Mouse (Mus musculus) lung, postnatal 4 days (tissue): Measurements from ENCODE around the gene Olfr516.

Experiments
- DNase-seq, 2 experiments: peaks; one replicate each; pipeline ENCODE4 v3.0.0; 2021

Olfr516 gene

DNA sequence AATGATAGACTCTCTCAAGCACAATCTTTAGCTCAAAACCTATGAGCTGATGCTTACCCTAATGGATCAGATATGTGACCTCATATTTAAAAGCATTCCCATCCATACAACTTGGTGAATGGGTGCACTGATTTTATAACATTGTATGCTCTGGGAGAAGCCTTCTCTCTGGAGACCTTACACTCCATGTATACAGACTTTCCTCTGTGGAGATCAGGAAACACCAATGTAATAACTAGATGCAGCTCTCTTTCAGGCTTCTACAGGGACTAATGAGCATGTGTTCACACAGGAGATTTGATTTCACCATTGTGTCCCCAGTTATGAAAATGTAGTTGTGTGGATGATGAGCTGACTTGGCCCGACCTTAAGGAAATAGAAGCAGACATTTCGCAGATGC is at the start of gene Olfr516:
TSS of gene Olfr516 (minus strand) at position 101 of the 400 bp plus-strand sequence.
- no peak for DNase-seq

DNA sequence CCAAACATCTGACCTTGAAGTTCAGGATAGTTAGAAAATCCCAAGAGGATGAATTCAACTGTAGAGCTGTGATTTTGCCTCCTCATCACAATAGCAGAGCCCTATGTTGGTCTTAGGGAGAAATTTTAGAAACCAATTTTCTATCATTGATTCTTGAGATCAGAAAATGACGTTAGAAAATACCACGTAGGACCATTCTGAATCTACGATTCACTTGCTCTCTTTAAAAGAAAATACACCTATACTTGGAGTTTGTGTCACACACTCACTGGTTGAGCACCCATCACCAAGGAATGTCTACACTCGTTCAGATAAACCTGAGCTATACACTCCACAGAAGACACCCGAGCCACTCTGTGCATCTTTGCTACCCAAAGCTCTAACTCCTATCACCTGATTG is 44.0 kb upstream of the Olfr516 start, which contains the start of gene Olfr519:
TSS of gene Olfr519 (minus strand) at position 101 of the 400 bp plus-strand sequence.
- DNase-seq: no peak

DNA sequence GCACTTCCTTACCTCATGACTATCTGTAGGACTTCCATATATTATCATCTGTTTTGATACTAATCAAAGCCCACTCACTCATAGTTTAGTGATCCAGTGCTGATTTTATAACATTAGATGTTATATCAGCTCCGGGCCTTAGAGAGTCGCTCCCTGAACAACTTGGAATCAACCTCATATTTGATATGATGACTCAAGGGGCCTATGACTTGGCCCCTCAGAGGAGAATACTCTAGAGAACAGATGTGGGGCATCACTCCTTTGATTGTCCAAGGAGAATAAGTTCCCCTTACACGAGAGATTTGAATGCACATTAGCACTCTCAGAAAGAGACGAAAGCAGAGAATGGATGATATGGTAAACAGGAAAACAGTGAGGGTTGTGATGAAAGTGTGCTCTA is 34.6 kb upstream of the Olfr516 start, which contains the start of gene Olfr518:
TSS of gene Olfr518 (minus strand) at position 101 of the 400 bp plus-strand sequence.
- no peak for DNase-seq

DNA sequence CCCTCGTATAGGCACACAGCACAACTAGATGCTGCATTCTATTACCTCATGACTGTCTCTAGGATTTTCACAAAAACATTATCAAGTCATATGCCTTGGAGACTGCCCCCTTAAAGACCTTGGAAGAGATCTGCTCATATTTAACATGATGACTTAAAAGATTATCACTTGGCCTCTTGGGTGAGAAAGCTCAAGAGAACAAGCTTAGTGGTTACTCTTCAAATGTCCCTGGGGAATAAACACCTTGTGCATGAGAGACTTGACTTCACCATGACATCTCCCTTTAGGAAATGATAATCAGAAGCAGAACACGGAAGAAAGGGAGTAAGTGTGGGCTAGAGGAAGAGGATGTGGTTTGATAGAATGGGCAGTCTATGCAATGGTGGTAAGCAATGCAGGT is 21.9 kb upstream of the Olfr516 start, which contains the start of gene Olfr517:
TSS of gene Olfr517 (minus strand) at position 101 of the 400 bp plus-strand sequence.
- DNase-seq: no peak

DNA sequence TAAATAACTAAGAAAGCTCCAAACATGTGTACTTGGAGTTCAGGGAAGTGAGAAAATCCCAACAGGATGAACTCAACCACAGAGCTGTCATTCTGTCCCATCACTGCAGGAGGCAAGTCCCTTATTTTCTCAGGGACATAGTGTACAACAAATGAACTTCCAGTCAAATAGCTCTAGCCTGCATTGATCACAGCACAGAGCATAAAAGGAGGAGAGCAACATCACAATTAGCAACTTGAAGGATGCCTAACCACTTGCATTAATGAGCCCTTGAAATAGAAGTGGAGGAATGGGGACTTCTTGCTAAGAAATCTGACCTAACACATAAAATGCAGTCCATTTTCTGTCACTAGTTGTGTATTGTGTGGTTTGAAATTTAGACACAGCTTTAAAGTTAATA is 24.4 kb downstream of the Olfr516 start, which contains the start of gene Olfr514:
TSS of gene Olfr514 (minus strand) at position 101 of the 400 bp plus-strand sequence.
- DNase-seq: no peak

DNA sequence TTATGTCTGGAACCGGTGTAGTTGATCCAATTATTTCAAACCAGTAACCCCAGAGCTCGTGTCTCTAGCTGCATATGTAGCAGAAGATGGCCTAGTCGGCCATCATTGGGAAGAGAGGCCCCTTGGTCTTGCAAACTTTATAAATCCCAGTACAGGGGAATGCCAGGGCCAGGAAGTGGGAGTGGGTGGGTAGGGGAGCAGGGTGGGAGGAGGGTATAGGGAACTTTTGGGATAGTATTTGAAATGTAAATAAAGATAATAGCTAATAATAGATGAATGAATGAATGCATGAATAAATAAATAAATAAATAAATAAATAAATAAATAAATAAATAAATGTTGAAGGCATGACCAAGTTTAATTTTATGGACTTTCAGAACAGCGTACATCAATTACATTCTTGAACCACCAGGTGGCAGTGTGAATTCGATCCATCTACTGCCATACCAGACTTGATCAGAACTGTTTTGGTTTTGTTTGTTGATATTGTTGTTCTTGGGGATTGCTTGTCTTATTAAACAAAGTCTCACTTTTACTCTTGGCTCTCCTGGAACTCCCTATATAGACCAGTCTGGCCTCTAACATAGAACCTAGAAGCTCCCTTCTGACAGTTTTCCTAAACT is 35.6 kb downstream of the Olfr516 start:
- peak in 1 of 2 experiments; percentile 12 for DNase-seq

DNA sequence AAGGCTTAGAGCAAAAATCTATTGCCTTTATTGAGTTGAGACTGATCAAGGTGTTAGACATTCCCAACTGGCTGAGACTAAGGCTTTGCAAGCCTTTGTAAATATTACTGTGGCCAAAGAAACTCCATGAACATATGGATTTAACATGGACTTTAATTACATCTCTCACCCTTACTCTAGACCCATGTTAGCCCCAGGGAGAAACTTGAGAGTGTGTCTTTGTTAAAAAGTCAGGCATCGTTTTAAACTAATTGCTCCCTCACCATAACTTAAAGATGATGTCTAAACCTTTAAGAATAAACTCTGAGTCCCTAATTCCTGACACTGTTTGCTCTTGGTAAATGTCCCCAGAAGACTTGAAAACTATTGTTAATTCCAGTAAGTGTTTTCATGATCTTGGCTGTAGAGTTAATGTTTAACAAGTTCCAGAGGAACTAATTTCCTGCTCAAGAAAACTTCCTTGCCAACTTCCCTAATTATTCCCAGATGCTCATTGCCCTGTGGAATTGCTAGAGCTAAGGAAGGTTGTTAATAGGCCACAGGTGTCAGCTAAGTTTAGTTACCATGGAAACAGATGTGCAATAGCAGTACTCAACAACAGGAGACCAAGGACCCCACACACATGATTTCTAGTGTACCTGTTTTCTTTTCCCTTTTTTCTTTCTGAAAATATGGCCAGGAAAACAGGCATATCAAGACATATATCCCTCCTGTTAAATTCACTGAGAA is 53.0 kb downstream of the Olfr516 start:
- no peak for DNase-seq
